Mouse (Mus musculus): ENCODE results near the gene Fhl1.

The Fhl1 gene

GRCm38 (mm10) chrX:56753317-56754289 lies 22.0 kb downstream of the Fhl1 start:
- DNase-seq (ENCODE audit: low read depth) = no peak

GRCm38 (mm10) chrX:56755646-56756045 lies 24.1 kb downstream of the Fhl1 start:
- DNase-seq (ENCODE audit: low read depth) = no peak

GRCm38 (mm10) chrX:56756352-56756751 lies 24.8 kb downstream of the Fhl1 start:
- no peak for DNase-seq (ENCODE audit: low read depth)

- no peak for DNase-seq (ENCODE audit: low read depth)
Measured at GRCm38 (mm10) chrX:56760257-56760760, 28.7 kb downstream of the Fhl1 start.

- DNase-seq (ENCODE audit: low read depth) = no peak
Measured at GRCm38 (mm10) chrX:56769838-56770237, 38.3 kb downstream of the Fhl1 start.

- DNase-seq (ENCODE audit: low read depth) = no peak
Measured at GRCm38 (mm10) chrX:56771751-56772150, 40.2 kb downstream of the Fhl1 start.

- DNase-seq (ENCODE audit: low read depth) = no peak
Measured at GRCm38 (mm10) chrX:56773329-56773728, 41.7 kb downstream of the Fhl1 start.

GRCm38 (mm10) chrX:56786281-56787061 lies 54.9 kb downstream of the Fhl1 start:
- peak; percentile 72 for DNase-seq (ENCODE audit: low read depth)

GRCm38 (mm10) chrX:56787486-56787885 lies 55.9 kb downstream of the Fhl1 start:
- no peak for DNase-seq (ENCODE audit: low read depth)

- DNase-seq (ENCODE audit: low read depth) = no peak
Measured at GRCm38 (mm10) chrX:56790591-56790990, 59.0 kb downstream of the Fhl1 start.

- DNase-seq (ENCODE audit: low read depth) = no peak
Measured at GRCm38 (mm10) chrX:56791268-56791667, 59.7 kb downstream of the Fhl1 start.

- DNase-seq (ENCODE audit: low read depth) = no peak
Measured at GRCm38 (mm10) chrX:56821765-56822603, 90.4 kb downstream of the Fhl1 start, which contains the start of gene Map7d3. Gene Map7d3 (minus strand): TSS chrX:56822326.

GRCm38 (mm10) chrX:56827492-56827891 lies 95.9 kb downstream of the Fhl1 start:
- DNase-seq (ENCODE audit: low read depth) = no peak

GRCm38 (mm10) chrX:56835842-56836241 lies 104.3 kb downstream of the Fhl1 start:
- DNase-seq (ENCODE audit: low read depth) = no peak

- DNase-seq (ENCODE audit: low read depth) = no peak
Measured at GRCm38 (mm10) chrX:56839369-56839768, 107.8 kb downstream of the Fhl1 start.

- DNase-seq (ENCODE audit: low read depth) = no peak
Measured at GRCm38 (mm10) chrX:56841255-56841654, 109.7 kb downstream of the Fhl1 start.

Measured in fibroblast of lung, adult 2 months (primary cell).